Mouse (Mus musculus) G1E (cell line): ENCODE data around the gene Edc4.

Experiments
- CTCF ChIP-seq: IDR thresholded peaks from 2 replicates; pipeline ENCODE4 v1.5.1; 2012; ENCODE audit warnings: low read depth, low read length, inconsistent platforms, mixed read lengths
- GATA2 ChIP-seq: IDR thresholded peaks from 2 replicates; pipeline ENCODE4 v1.6.1; 2012; ENCODE audit warnings: low read depth, low read length, inconsistent platforms, borderline replicate concordance

DNA sequence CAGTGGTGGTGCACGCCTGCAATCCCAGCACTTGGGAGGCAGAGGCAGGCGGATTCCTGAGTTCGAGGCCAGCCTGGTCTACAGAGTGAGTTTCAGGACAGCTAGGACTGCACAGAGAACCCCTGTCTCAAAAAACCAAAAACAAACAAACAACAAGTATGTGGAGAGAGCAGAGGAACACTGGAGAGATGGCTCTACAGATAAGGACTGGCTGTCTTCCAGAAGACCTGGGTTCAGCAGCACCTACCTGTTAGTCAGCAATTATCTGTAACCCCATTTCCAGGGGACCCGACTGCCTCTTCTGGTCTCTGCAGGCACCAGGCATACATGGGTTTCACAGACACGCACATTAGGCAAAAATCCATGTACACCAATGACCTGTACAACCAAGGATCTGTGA is 41.5 kb upstream of the Edc4 start:
- TF ChIP-seq CTCF, result no peak
- TF ChIP-seq GATA2, result no peak
